Mouse (Mus musculus) olfactory bulb, adult 2 months (tissue): ENCODE data around the gene Afdn.

ENCODE experiments used
- CTCF ChIP-seq: fragments of 200-500 bp; IDR thresholded peaks from 2 replicates; pipeline ENCODE4 v1.5.1; 2012; ENCODE audit warnings: low read depth, mild to moderate bottlenecking, low read length, moderate library complexity; ENCODE audit not compliant: insufficient read depth
- POLR2A ChIP-seq: fragments of 200-500 bp; IDR thresholded peaks from 2 replicates; pipeline ENCODE4 v1.6.1; 2012; ENCODE audit warnings: mild to moderate bottlenecking, low read depth, low read length, moderate library complexity; ENCODE audit not compliant: insufficient read depth

GRCm38 (mm10) chr17:13866951-13867351, 106.6 kb downstream of the Afdn start:
- TF ChIP-seq CTCF (no peak), POLR2A (no peak)
